Mouse (Mus musculus): ENCODE measurements at regions not wholly inside any gene's neighbourhood (a gene's known extent, or its start where the extent isn't known, plus 50 kb on each side); places are given as distances from the start of the nearest gene placed in this dataset.

DNA sequence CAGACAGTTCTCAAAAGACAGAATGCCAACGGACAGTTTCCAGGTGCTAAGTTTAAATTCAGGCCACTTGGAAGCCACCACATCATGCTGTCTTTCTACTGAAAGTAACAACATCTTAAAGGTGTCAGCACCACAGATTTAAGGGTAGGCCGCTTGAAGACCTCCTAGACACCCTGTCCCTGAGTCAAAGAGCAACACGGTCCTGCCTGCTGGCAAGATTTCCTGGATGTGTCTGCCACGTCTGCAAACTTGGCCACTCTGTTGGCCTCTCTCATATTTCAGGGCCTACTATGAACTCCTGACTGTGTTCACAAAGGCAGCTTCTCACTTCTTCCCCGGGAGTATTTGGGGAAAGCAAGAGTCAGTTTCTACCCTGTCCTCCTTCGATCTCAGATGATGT, 194.7 kb upstream of the Esrrg start:
- no peak for DNase-seq (ENCODE audit: low spot score)

DNA sequence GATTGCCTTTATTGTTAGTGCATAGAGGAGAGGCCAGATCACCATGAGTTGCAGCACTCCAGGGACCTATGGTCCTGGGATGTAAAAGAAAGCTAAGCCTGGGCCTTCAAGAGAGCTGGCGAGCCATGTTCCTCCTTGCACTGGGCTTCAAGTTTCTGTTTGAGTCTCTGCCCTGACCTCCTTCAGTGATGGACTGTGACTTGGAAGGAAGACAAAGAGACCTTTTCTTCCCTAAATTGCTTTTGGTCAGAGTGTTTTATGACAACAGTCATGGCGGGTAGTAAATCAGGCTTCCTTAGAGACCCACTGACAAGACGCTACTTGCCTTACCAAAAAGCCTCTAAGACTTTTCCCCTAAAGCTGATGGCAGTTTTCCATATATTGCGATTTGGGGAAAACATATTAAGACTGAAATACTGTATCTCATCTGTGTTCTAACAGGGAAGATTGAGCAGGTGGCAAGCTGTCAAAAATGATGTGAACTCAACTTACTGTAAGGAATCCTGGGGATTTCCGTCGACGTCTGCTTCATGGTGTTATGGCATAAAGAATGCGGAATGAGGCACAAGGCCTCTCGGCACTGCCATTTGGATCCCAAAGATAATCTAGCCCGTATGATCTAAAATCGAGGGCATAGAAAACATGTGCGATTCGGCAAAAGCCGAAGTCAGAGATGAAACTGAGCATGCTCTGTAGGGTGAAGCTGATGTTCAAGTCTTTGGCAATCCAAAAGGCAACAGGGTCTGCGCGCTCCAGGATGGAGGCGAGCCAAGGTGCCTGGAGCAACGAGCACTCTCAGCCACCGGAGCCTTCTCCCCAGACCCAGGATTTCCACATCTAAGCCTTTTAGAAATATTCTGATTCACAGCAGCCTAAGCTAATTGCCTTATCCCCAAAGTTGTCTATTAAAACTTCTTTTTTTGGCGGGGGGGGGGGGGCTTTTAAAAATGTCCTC, 190.1 kb upstream of the Esrrg start:
- peak; percentile 38 for DNase-seq (ENCODE audit: low spot score)

DNA sequence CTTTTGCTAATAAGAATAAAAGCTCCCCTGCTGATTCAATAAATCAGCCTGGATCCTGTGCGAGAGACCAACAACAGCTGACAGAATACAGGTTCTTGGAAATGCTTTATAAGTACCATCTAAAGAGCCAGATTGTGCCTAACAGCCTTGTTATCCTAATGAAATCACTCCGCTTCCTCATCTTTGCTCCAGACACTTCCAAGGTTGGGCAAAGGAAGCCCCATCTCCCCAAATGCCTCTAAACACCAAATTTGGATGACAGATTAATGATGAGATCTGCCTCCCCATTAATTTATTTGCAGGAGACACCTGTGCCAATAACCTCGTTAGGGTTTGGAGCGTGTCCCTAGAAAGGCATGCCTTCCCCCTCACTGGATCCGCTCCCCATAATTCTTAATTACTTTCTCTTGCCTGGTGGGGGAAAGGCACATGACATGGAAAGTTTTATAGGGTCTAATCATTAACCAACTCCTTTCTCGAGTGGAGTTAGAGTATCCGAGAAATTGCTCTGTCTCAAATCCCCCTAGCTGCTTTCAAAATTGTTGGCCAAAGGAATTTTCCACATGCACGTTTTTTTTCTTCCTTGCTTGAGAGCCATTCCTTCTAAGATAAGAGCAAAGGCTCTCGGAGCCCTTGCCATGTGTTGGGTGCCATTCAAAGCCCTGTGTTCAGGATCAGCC, 179.9 kb upstream of the Esrrg start:
- DNase-seq (ENCODE audit: low spot score): no peak

DNA sequence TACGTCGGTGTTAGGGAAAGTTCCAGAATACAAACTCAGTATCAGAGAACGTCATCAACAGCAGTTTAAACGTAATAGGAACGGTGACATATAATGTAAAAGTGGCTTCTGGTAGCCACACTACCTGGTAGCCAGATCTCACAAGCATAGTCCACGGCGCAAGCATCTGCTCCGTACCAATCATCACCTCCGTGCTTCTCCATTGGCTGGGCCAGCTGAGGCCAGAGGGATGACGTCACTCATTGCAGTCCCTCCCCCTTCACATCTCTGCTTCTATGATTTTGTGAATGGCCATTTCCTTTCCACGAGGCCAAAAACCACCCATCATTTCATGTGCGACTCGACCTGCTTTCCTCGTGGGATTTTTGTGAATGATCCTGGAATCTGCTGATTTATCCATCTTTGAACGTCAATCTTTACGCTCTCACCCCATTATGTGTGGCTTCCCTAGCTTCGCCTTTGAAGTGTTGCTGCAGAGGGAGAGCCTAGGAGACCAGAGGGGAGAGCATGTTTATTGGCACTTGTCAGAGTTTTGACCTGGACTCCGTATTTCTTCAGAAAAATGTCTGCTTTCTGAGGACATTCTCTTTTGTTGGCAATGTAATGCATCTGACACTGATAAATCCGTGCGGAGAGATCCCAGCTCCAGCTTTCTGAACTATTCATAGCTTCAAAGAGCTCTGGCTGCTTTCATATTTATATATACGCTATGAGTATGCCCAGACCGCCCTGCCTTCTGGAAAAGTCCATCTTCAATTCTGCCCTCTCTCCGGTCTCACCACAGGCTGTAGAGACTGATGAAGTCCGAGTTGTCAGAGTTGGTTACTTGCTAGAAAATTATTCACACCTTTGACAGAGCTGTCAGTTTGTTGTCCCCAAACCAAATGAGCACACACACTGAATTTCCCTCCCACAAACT, 174.6 kb upstream of the Esrrg start:
- no peak for DNase-seq (ENCODE audit: low spot score)

DNA sequence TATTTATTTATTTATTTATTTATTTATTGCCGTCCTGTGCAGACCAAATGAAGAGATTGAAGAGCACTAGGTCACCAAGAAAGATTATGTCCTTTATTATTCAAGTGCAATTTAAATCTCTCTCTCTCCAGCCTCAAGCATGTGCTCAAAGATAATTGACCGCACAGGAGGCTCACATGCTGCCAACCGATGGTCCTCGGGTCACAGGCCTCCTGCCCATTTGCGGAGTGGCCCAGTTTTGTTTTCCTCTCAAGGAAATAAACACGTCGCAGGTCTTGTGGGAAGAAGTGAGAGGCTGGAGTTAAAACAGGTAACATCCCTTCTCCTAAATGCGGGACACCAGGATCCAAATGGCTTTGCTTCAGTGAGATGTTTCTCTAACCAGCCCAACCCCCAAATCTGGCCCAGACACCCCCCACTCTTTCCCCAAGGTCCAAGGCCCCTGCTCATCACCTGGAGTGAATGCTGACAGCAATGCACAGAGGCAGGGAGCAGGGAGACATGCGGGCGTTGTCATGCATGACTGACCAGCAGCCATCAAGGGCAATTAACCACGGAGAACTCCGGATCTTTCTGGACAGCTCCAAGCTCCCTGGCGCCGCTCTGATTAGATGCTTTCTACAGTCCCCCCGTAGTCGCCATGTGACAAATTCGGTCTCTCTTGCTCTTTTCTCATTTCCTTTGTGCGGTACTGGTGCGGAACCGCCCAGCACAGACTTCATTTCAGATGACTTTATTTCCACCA, 169.2 kb upstream of the Esrrg start:
- peak; percentile 56 for DNase-seq (ENCODE audit: low spot score)

DNA sequence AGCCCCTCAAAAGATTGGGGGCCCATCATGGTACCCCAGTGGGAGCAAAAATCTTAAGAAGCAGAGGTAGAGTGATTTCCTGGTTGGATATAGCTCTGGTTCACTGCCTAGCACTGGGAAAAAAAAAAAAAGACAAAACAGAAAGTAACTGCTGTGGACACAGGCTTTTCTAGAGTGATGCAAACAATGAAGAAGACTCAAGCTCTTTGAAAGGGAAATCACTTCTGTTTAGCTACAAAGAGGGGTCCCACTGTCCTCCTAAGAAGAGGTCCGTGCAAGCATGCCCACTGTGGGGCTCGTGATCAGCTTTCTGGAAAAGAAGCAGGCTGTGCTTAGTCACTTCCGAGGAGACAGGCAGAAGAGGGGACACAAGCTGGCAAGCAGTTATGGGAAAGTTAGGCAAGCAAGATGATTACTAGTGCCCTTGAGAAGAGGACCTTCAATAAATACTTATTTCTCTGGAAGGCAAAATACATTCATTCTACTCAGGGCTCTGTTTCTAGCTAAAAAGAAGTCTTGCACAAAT, 166.9 kb upstream of the Esrrg start:
- no peak for DNase-seq (ENCODE audit: low spot score)

DNA sequence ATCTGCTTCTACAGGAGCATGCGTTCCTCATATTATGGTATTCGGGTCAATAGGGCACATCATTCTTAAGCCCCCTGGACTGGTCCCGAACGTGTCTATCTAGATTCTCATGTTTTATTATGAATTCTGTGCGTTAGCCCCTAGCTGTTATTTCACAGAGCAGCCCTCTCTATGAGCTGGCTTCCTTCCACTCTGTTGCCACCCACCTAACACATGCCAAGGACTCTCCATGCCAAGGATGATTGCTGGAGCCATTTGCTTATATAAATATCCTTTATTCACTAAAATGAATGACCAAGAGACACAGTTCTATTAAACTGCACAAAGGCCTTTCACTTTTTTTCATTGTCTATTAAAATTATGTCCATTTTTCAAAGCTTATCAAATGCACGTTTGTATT, 162.1 kb upstream of the Esrrg start:
- DNase-seq (ENCODE audit: low spot score): no peak

DNA sequence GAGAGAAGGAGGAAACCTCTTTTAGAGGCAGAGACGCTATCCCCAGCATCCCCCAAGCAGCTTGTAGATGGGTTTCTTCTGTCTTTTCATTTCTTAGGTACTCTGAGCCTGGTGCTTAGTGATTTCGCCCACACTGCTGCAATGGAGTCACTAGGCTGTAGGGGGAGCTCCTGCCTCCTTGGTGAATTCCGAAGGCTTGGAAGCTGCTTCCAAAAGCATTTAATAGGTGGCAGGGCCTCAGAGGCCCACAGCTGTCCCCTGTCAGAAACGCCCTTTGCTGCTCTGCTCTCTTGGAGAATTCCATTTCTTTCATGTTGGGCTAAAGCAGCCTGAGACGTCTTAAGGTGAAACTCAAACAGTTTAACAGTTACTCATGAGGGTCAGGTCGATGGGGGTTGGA, 160.4 kb upstream of the Esrrg start:
- DNase-seq (ENCODE audit: low spot score): peak; percentile 90

DNA sequence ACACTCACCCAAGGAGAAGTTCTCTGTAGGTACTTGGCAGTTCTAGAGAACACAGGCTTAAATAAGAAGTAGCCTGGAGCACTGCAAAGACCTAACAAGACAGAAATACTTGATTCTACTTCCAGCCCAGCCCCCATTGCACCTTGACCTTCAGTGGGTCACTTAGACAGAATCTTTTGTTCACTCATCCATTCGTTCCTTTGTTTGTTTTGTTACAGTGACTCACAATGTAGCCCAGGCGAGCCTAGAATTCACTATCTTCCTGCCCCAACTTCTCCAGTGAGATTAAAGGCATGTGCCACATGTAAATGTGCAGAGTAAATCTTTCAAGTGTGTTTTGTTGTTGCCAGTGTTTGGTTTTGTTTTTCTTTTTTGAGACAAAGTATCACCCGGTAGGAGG, 158.5 kb upstream of the Esrrg start:
- DNase-seq (ENCODE audit: low spot score): no peak

DNA sequence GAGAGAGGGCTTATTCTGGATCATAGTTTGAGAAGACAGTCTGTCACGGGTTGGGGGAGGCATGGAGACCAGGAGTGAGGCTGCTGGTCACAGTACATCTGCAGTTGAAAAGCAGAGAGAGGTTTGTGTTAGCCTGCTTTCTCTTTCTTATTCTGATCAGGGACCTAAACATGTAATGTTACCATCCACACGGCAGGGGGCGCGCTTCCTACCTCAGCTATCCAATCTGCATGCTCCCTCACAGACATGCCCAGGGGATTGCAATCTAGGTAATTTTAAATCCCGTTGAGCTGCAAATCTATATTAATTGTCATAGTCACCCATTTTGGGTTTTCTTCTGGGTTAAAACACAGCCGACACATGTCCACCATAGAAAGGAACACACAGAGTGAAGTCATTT, 156.4 kb upstream of the Esrrg start:
- DNase-seq (ENCODE audit: low spot score): peak; percentile 60

DNA sequence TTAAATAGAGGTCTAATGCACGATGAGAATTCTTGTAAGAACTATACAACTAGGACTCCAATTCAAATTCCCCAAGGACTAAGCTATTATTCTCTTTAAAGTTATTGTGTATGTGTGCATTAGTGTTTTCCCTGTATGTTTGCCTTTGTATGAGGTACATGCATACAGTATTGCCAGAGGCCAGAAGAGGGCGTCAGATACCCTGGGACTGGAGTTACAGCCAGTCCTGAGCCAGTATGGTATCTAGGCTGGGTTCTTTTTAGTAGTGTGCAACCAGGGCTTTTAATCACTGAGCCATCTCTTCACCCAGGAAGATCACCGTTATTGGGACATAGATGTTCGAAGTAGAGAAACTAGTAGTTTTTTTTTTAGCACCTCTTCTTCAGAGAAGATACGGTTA, 154.2 kb upstream of the Esrrg start:
- DNase-seq (ENCODE audit: low spot score): peak; percentile 65

DNA sequence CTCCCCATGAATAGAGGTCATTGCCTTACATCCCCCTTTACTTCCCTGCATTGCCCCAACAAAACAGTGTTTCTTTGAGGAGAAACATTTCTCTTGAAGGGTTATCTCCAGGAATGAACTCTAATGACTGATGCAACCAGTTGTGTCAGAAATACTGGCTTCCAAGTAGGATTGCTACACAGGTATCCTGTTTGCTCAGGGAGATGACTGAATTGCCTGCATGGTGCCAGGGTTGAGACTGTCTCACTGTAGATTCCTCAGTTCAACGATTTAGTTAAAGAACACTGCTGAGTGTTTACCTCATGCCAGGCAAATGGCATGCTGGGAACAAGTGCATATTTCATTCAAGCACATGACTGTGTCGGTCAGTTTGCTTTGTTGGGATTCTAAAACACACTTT, 123.8 kb upstream of the Esrrg start:
- DNase-seq (ENCODE audit: low spot score): no peak

DNA sequence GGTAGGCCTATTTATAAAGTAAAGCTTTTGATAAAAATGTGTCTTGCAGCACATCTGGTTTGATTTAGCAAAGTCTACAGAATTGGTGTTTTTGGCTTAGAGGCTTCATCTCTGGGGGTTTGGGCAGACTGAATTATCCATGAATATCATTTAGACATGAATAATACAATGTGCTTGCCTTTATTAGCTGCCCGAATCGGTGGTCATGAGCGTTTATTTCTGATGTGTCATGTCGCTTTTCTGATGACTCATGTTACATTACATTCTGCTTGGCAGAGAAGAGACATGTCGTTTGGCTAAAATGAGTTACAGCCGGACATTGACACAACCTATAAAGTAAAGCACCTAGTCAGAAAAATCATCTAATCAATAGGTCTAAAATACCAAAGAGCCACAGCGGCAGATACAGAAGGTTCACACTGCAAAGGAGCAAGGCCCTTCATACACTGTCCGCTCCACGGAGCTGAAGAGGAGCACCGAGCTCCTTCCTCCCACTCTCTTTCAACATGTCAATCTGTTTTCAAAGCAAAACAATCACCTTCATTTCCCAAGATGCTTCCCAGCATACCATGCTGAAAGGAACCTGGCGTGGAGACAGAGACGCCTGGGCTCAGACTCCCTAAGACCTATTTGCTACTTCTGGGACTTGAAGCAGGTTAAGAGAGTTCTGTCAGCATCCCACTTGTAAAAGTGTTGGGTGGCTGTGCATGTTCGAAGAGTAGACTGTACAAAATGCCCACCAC, 120.5 kb upstream of the Esrrg start:
- DNase-seq (ENCODE audit: low spot score): no peak

DNA sequence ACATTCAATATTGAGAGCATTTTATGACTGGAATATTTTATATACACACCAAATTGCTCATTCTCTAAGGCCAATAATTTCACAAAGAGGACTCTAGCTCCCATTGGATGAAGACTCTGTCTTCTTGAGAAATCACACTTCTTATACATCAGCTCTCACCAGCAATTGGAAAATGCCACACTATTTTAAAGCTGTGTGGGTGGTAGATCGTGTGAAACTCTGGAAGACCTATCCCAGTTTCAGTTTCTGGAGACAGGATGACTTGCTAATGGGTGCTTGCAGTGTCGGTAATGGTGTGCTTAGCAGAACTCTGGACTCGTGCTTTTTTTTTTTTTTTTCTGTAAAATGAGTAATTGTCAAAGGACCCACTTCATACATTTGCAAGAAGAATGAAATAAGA, 119.1 kb upstream of the Esrrg start:
- DNase-seq (ENCODE audit: low spot score): no peak

DNA sequence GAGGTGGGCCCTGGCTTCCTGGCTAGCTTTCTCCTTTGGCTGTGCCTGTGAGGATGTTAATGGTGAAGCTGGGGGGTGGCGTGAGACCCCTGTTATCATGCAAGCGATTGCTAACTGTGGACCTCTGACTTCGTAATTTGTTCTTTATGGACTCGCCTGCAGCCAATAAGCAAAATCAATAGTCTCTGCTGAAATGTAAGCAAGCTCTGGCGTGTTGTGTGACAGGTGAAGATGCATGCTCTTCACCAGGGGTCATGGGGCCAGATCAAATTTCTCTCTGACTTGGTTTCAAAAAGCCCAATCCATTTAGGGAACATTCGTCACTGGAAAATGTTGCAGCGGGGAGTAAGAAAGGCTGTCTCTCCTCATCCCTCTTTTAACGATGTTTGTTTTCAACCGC, 103.2 kb upstream of the Esrrg start:
- DNase-seq (ENCODE audit: low spot score): peak; percentile 24

DNA sequence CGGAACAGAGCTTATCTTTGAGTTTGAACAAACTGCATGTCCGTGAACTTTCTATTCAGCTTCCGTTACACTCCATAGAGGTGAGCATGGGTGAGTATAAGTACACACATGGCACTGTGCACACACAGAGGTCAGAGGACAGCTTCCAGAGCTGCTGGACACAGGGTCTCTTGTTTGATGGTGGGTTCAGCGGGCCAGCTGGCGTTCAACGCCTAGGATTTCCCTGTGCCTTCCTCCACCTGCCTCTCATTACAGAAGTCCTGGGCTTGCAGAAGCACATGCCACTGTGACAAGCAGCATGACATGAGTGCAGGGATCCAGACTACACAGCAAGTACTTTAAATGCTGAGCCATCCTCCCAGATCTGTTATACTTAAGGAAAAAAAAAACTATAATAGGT, 101.4 kb upstream of the Esrrg start:
- peak; percentile 44 for DNase-seq (ENCODE audit: low spot score)

DNA sequence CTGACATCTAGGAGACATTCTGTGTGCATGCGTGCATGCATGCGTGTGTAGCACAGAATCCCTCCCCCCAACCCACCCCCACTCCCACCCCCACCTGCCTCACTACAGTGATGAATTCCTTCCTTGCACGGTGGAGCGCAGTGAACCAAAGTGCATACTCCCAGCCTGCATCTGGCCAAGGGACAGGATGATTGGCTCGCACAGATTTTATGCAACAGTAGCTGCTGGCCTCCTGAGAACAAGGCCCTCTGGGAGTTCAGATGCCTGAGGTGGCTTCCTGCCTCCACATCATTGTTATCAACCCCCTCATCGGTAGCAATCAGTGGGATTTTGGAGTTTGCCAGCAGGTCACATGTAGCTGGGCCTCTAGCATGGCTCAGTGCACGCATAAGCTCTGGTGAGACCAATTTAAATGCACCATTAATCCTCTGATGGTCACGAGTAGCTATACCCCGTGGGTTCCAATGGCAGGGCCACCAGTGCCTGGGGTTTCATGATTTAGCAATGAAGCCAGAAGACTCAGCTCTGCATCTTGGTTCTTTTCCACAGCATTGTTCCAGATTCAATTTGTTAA, 77.2 kb upstream of the Esrrg start:
- no peak for DNase-seq (ENCODE audit: low spot score)

DNA sequence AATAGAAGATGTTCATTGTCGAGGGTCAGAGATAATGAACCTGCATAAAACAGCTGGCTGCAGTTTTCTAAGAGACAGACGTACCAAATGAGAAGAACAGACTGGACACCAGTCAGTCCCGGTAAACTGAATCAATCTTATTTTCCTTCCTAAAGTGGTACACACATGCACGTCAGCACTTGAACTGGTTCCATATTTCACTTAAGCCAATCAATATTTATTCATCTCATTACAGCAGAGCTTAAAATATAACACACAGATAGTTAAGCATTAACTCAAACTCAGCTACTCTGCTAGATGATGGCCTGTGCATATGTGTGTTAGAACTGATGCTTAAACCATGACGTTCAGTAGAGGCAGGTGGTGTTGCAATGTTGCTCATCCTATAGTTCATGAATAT, 72.3 kb upstream of the Esrrg start:
- DNase-seq (ENCODE audit: low spot score): no peak

DNA sequence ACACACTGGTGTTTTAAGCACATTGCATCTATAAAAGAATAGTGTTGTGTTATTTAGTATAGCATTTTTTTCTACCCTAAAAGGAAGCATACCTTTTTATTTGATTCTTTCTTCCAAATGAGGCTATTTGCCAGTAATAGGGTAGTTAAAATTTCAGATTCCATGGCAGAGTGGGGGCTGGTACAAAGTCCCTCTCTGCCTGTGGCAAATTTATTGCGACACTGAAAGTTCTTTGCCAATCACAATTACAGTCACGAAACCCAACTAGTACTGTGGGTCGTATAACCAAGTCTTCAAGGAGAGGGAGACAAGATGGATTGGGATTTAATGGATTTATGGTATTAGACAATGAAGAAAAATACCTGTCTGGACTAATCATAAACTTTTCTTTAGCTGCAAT, 51.9 kb upstream of the Esrrg start:
- no peak for DNase-seq (ENCODE audit: low spot score)
